Mouse (Mus musculus) left cerebral cortex, postnatal 10 days (tissue): Measurements from ENCODE around the gene Fignl1. TPM values are rescaled to one million over a fixed set of nuclear protein-coding genes. Genes with fewer than 3 reads are reported as not detected.

Source experiments
- DNase-seq, 2 experiments: peaks; one replicate each; pipeline ENCODE4 v3.0.0; 2021 to 2022; ENCODE audit warnings: low spot score in 2 of 2, mixed read lengths in 1 of 2; ENCODE audit errors: extremely low spot score in 1 of 2
- intact Hi-C: fragments of 180-260 bp; cut with DNase I; formaldehyde crosslinking; loops from one replicate; pipeline ENCODE4 v1.15.1; 2025
- total RNA-seq, 2 experiments: library from RNA; stranded (reverse); gene quantifications; 2 replicates each; pipeline ENCODE4 v1.2.3; 2021

Fignl1 gene
- total RNA-seq, 2 experiments from 2014 or later: 1.8 to 1.9 TPM

GRCm38 (mm10) chr11:11835361-11835760 lies 26.6 kb upstream of the Fignl1 start:
- no peak for DNase-seq
- intact Hi-C loops: no loop called here

GRCm38 (mm10) chr11:11833100-11833499 lies 24.3 kb upstream of the Fignl1 start:
- intact Hi-C loops: no loop called here
- DNase-seq: no peak

DNA sequence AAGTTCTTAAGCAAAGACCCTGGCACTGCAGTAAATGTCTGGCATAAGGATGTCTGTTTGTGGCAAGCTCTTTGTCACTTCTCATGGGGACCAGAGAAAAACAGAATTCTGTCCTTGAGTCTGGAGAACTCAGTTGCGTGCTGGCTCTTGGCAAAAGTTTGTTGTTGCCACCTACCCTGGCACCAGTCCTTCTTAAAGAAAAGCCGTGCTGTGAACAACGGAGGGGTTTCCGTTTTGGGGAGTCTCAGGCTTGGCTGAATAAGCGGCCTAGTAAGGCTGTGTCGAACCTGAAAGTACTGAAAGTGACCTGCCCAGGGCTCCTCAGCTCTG lies 24.0 kb upstream of the Fignl1 start:
- no peak for DNase-seq
- intact Hi-C loops: no loop called here

GRCm38 (mm10) chr11:11831940-11832754 lies 23.4 kb upstream of the Fignl1 start:
- no peak for DNase-seq
- intact Hi-C loops: no loop called here

GRCm38 (mm10) chr11:11831526-11831925 lies 22.8 kb upstream of the Fignl1 start:
- no peak for DNase-seq
- intact Hi-C loops: no loop called here

- intact Hi-C loops: no loop called here
- no peak for DNase-seq
Measured at GRCm38 (mm10) chr11:11830884-11831495, 22.2 kb upstream of the Fignl1 start.

DNA sequence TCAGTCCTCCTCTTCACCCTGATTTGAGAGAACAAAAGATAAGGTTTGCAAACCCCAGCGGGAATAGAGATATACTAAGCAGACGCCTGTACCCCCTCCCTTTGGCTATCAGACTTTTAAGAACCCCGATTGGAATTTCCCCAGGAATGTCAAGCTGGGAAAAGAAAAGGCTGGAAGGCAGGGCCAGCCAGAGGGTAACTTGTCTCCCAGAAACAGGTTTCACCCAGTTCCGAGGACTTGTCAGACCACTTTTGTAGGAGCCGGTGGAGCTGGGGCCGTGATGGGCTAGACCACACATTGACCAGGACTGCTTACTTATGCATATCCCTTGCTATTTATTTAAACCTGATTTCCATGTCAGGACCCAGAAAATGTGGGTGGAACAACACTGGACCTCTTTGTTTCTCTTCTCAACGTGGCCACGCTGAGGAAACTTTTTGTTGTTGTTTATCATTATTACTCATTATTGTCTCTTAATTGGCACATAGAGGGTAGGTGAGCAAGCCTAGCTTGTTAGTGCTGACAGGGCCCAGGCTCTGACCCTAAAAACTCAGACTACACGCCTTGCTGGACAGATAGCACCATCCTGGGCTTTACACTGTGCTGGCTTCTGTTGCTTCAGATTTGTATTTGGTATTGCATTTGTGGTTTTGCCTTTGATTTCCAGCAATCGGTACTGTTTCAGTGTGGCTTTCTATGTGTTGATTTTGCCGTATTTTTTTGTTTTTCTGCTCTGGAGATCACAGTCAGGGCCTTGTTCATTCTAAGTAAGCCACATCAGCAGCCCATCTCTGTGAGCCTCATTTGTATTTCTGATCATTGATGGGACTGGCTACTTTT lies 20.6 kb upstream of the Fignl1 start:
- intact Hi-C loops: no loop called here

DNA sequence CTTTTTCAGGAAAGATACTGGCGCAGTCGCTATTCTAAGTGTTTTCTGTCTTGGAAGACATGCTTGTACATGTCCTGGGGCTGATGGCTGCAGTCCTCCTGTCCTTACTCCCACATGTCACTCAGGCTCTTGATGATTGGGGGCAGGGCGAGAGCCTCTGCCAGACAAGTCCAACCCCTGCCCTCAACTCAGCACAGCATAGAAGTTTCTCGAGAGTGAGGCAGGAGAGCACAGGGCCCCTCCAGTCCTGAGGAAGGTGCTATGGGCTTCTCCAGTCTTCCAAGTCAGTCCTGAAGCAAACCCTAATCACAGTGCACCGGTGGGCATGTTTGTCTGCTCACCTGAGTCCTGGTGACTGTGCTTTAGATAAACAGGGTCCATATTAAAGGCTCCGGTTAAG lies 20.0 kb upstream of the Fignl1 start:
- DNase-seq: no peak
- intact Hi-C loops: no loop called here

More for the DNA sequence above, 20.6 kb upstream of the Fignl1 start:
- DNase-seq: no peak

GRCm38 (mm10) chr11:11828251-11828650 lies 19.5 kb upstream of the Fignl1 start:
- intact Hi-C loops: no loop called here
- DNase-seq: no peak

- DNase-seq: no peak
- intact Hi-C loops: no loop called here
Measured at GRCm38 (mm10) chr11:11826475-11826874, 17.7 kb upstream of the Fignl1 start.

DNA sequence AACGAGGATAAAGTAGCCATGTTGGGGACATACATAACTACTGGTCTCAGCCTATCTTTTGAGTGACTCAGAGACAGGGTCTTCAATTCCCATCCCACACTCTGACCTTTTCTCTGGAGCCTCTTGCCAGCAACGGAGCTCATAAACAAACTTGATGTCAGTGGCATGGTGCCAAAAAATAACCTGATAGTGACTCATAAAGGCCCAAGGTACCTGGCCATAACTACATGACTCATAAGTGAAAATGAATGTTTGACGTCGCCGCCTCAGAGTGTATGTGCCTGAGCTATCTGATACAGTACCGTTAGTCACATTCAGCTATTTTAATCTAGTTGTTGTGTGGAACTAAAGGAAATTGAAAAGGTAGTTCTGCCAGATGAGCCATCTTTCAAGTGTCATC lies 16.9 kb upstream of the Fignl1 start:
- no peak for DNase-seq
- intact Hi-C loops: no loop called here

DNA sequence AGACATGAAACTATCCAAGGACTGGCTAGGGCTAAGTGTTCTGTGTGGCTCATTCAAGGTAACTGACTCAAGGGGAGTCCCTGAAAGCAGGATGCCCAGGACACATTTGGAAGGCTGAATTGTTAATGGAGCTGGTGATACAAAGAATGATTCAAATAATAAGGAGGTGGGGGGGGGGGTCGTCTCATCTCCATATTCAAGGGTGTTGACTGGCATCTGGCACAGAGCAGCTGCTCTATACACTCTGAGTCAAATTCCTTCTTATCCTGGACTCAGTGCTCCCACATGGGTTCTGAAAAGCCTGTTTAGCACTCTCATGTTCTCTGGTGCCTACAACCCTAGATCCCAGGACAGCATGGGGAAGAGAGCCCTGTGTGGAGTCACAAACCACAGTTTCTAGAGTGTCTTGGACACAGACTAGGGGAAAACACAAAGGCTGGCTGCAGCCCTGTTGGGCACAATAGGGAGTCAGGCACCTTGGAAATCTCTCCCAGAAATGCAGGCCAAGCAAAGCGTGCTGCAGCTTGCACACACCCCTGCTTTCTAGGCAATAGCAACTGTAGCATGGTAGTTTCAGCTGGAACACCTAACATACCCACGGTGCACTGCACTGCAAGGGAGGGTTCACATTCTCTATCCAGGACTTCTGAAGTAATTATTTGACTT lies 16.3 kb upstream of the Fignl1 start:
- DNase-seq: no peak
- intact Hi-C loops: loop anchor here (5.0 kb wide), 3 partner anchors 217 to 732 kb away; no protein-coding TSS in a partner anchor

- no peak for DNase-seq
- intact Hi-C loops: loop anchor here (5.0 kb wide), 3 partner anchors 218 to 733 kb away; no protein-coding TSS in a partner anchor
Measured at GRCm38 (mm10) chr11:11823980-11824911, 15.5 kb upstream of the Fignl1 start.

DNA sequence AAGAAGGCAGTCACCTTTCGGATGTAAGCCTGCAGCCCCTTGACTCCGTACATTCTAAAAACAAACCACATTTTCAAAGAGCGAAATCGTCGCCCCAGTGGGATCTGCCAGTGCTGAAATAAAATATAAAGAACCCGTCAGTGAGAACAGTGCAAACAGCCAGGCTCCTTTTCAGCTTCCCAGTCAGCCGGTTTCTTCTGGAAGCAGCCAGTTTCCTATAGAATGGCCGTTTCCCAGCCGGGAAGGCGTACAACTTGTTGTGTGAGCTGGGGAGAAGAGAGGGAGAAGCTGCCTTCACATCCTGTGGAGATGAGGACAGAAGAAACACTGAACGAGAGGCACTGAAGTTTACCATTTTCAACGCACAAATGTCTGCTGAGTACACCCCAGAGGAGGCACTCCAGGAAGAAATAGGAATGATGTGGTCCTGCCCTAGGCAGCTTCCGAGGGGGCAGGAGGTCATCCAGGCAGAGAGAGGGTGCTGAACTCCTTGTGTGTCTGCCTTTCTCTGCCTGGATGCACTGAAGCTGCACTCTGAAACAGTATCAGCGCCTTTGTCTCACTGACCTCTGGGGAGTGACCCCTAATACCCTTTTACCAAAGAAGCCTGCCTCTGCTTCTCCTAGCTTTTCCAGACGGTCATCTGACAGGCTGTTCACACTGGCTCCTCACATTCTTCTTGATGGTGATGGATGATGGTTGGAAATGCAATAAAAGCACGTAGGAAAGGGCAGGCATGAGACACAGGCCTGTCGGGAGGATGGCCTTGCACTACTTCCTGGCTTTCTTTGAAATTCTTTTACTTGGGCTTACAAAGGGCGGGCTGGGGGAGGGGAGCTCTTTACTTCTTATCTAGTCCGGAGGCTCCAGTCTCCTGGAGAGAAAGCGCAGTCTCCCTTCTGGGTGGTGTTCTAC lies 13.7 kb upstream of the Fignl1 start:
- DNase-seq: no peak
- intact Hi-C loops: loop anchor here (5.0 kb wide), 3 partner anchors 220 to 735 kb away; no protein-coding TSS in a partner anchor

GRCm38 (mm10) chr11:11821387-11821975 lies 12.7 kb upstream of the Fignl1 start:
- intact Hi-C loops: loop anchor here (2.0 to 5.0 kb wide), 4 partner anchors 151 to 736 kb away; no protein-coding TSS in a partner anchor
- peak; percentile 28 to 57 for DNase-seq

GRCm38 (mm10) chr11:11820737-11821136 lies 12.0 kb upstream of the Fignl1 start:
- intact Hi-C loops: loop anchor here (2.0 to 5.0 kb wide), 4 partner anchors 152 to 737 kb away; no protein-coding TSS in a partner anchor
- no peak for DNase-seq
